Mouse (Mus musculus): Measurements from ENCODE around the gene Scd2. TPM values are rescaled to one million over a fixed set of nuclear protein-coding genes. Genes with fewer than 3 reads are reported as not detected.

The Scd2 gene
- polyA plus RNA-seq, 1 experiment from 2014 or later, result 324 TPM

DNA sequence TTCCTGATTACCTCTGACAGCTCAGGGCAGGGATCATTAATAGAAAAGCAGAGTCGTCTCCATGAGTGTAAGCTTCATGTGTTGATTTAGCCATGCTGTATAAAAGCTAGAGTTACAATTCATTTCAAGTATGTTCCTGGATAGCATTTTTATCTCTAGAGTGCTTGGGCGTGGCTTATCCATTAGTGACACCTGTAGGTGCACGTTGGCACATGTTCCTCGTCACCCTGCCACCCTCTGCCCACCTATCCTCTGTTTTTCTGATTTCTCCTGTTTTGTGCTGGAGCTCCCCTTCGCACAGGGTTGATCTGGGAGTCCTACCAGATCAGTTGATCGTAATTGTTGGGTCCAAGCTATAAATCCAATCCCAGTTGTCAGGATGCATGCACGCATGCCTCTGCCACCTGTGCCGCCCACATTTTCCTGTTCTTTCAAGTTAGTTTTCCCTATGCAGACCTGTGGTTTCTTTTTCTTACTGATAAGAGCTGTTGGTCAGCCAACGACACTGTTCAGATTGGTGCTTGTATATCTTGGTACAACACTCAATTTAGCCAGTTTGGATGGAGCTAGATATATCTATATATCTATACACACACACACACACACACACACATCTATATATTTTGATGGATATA is 8.3 kb downstream of the Scd2 start:
- Histone ChIP-seq H3K4me3 (no peak overlapping the region), H3K36me3 (replicated peaks) (peaks cover 99% of the 10 kb centered on the region), H3K9me3 (no peaks in the 10 kb centered on the region), H3K27ac (replicated peaks) (no peak overlapping the region), H3K27me3 (replicated peaks; ENCODE audit: low read depth, poor library complexity, severe bottlenecking) (no peaks in the 10 kb centered on the region), H3K4me1 (peaks cover 46% of the 10 kb centered on the region)
- WGBS, result 90% methylated on average over 9 of the region's 9 CpGs
- DNase-seq (ENCODE audit: low spot score), result peak; percentile 7

GRCm38 (mm10) chr19:44302901-44303300 is 9.4 kb downstream of the Scd2 start:
- DNase-seq (ENCODE audit: low spot score), result peak; percentile 5
- 94% methylated on average over 11 of the region's 11 CpGs for WGBS
- Histone ChIP-seq H3K4me1 (peaks cover 34% of the 10 kb centered on the region), H3K9me3 (no peaks in the 10 kb centered on the region), H3K27ac (replicated peaks) (no peak overlapping the region), H3K27me3 (replicated peaks; ENCODE audit: low read depth, poor library complexity, severe bottlenecking) (no peaks in the 10 kb centered on the region), H3K4me3 (no peak overlapping the region), H3K36me3 (replicated peaks) (peaks cover 99% of the 10 kb centered on the region)

GRCm38 (mm10) chr19:44303502-44303901 is 10.0 kb downstream of the Scd2 start:
- Histone ChIP-seq H3K4me1 (peaks cover 28% of the 10 kb centered on the region), H3K9me3 (no peaks in the 10 kb centered on the region), H3K4me3 (no peak overlapping the region), H3K27me3 (replicated peaks; ENCODE audit: low read depth, poor library complexity, severe bottlenecking) (no peaks in the 10 kb centered on the region), H3K27ac (replicated peaks) (no peak overlapping the region), H3K36me3 (replicated peaks) (peaks cover 99% of the 10 kb centered on the region)
- DNase-seq (ENCODE audit: low spot score), result peak; percentile 2
- WGBS, result 94% methylated on average over 8 of the region's 8 CpGs

GRCm38 (mm10) chr19:44304419-44304818 is 10.9 kb downstream of the Scd2 start:
- no peak overlapping the region for H3K4me3 ChIP-seq
- H3K4me1 ChIP-seq, result peaks cover 19% of the 10 kb centered on the region
- H3K9me3 ChIP-seq, result no peaks in the 10 kb centered on the region
- no peaks in the 10 kb centered on the region for H3K27me3 ChIP-seq (replicated peaks; ENCODE audit: low read depth, poor library complexity, severe bottlenecking)
- 93% methylated on average over 10 of the region's 10 CpGs for WGBS
- no peak overlapping the region for H3K27ac ChIP-seq (replicated peaks)
- peaks cover 99% of the 10 kb centered on the region for H3K36me3 ChIP-seq (replicated peaks)
- DNase-seq (ENCODE audit: low spot score), result peak; percentile 8

DNA sequence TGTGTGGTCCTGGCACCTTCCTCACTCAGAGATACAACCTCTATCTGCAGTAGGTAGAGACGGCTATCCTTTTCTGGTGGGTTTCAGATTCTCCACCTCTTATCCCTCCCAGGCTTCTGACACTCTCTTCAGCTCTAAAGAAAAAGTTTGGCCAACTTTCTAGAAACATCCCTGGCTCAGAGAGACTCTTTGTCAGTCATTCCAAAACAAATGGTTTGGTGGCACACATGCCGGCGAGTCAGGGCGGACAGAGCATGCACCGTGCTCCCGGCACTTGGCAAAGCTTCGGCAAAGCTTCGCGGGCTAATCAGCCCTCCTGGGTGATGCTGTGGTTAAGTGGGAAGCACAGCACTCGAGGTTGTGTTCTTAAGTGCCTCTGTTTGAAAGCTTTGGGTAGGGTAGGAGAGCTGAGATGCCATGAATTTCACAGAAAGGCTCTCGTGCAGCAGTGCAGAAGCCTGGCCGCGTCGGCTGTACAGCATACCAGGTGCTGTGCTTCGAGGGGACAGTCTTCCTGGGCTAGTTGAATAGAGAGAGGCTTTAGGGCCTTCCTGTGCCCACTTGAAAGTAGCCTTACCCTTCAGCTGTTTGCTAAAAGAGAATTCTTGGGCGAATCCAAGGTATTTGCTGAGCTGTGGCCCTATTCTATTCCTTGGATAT is 11.5 kb downstream of the Scd2 start:
- WGBS, result 93% methylated on average over 16 of the region's 16 CpGs
- Histone ChIP-seq H3K4me3 (no peak overlapping the region), H3K9me3 (no peaks in the 10 kb centered on the region), H3K36me3 (replicated peaks) (peaks cover 95% of the 10 kb centered on the region), H3K27ac (replicated peaks) (no peak overlapping the region), H3K4me1 (peaks cover 14% of the 10 kb centered on the region), H3K27me3 (replicated peaks; ENCODE audit: low read depth, poor library complexity, severe bottlenecking) (no peaks in the 10 kb centered on the region)
- peak; percentile 2 for DNase-seq (ENCODE audit: low spot score)

DNA sequence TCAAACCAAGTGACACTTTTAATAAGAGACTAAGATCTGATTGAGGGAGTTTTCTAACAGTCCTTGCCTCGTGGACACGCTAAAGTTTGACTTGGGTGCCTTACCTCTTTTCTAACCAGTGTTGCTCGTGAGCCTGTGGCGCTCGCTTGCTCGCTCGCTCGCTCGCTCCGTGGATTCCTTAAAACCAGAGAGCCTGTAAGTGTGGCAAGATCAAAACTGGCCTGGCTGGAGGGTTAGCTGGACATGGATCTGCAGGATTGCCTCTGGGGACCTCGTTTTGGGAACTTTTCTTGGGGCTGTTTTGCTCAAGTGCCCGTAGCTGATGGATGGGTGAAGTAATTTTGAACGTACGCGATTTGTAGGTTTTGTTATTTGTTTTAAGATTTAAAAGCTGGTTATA is 12.2 kb downstream of the Scd2 start:
- H3K4me3 ChIP-seq, result no peak overlapping the region
- no peaks in the 10 kb centered on the region for H3K9me3 ChIP-seq
- H3K27me3 ChIP-seq (replicated peaks; ENCODE audit: low read depth, poor library complexity, severe bottlenecking), result no peaks in the 10 kb centered on the region
- 94% methylated on average over 15 of the region's 15 CpGs for WGBS
- H3K36me3 ChIP-seq (replicated peaks), result peaks cover 88% of the 10 kb centered on the region
- no peak overlapping the region for H3K27ac ChIP-seq (replicated peaks)
- DNase-seq (ENCODE audit: low spot score), result peak; percentile 7
- peaks cover 10% of the 10 kb centered on the region for H3K4me1 ChIP-seq

GRCm38 (mm10) chr19:44306171-44306570 is 12.7 kb downstream of the Scd2 start:
- Histone ChIP-seq H3K36me3 (replicated peaks) (peaks cover 83% of the 10 kb centered on the region), H3K4me1 (peaks cover 10% of the 10 kb centered on the region), H3K27me3 (replicated peaks; ENCODE audit: low read depth, poor library complexity, severe bottlenecking) (no peaks in the 10 kb centered on the region), H3K27ac (replicated peaks) (no peak overlapping the region), H3K4me3 (no peak overlapping the region), H3K9me3 (no peaks in the 10 kb centered on the region)
- WGBS, result 88% methylated on average over 7 of the region's 7 CpGs
- DNase-seq (ENCODE audit: low spot score), result peak; percentile 6

DNA sequence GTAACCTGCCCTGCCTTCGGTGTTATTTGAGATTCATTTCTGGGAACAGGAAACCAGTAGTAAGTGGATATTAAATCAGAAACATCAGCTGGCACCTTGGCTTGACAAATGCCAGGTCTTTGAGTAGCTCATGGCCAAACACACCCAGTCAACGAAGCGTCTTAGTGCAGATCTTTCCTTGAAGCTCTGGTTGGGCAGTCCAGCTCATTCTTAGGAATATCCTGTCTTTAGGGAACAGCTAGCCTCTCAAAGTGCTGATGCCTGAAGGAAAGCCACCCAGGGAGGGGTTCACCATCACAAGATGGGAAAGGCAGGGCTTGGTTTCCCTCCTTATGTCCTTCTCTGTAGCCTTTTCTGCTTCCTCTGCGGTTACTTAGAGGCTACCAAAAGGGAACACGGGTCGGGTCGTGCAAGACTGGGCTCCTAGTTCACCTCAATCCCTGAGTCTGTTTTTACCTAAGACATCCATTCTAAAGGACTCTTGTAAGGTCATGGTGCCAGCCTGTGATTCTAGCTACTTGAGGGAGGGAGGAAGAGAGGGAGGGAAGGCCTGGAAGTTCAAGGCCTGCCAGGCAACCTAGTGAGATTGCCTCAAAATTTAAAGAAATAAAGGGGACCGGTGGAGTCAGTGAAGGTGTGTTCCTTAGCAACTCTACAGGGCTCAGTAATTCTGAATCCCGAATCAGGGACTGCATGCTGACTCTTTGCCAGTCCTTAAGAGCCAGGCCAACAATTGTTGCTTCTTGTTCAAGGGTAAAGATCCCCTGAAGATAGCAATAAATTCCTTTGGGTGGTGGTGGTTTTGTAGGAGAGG is 13.8 kb downstream of the Scd2 start:
- Histone ChIP-seq H3K27ac (replicated peaks) (no peak overlapping the region), H3K4me1 (peaks cover 18% of the 10 kb centered on the region), H3K27me3 (replicated peaks; ENCODE audit: low read depth, poor library complexity, severe bottlenecking) (no peaks in the 10 kb centered on the region), H3K9me3 (no peaks in the 10 kb centered on the region), H3K36me3 (replicated peaks) (peaks cover 73% of the 10 kb centered on the region), H3K4me3 (no peak overlapping the region)
- WGBS, result 86% methylated on average over 9 of the region's 9 CpGs
- DNase-seq (ENCODE audit: low spot score), result no peak

- H3K4me3 ChIP-seq, result no peak overlapping the region
Observed at GRCm38 (mm10) chr19:44307915-44308470, 14.5 kb downstream of the Scd2 start.

GRCm38 (mm10) chr19:44308611-44309246 is 15.3 kb downstream of the Scd2 start:
- WGBS, result 93% methylated on average over 8 of the region's 8 CpGs

More at GRCm38 (mm10) chr19:44307915-44308470, 14.5 kb downstream of the Scd2 start:
- peaks cover 66% of the 10 kb centered on the region for H3K36me3 ChIP-seq (replicated peaks)
- H3K27me3 ChIP-seq (replicated peaks; ENCODE audit: low read depth, poor library complexity, severe bottlenecking), result no peaks in the 10 kb centered on the region
- H3K27ac ChIP-seq (replicated peaks), result no peak overlapping the region
- no peak for DNase-seq (ENCODE audit: low spot score)
- no peaks in the 10 kb centered on the region for H3K9me3 ChIP-seq
- WGBS, result 86% methylated on average over 6 of the region's 6 CpGs
- H3K4me1 ChIP-seq, result peaks cover 18% of the 10 kb centered on the region

GRCm38 (mm10) chr19:44309351-44310154 is 16.1 kb downstream of the Scd2 start:
- H3K27ac ChIP-seq (replicated peaks), result no peak overlapping the region
- no peaks in the 10 kb centered on the region for H3K9me3 ChIP-seq
- H3K27me3 ChIP-seq (replicated peaks; ENCODE audit: low read depth, poor library complexity, severe bottlenecking), result no peaks in the 10 kb centered on the region
- peak; percentile 6 for DNase-seq (ENCODE audit: low spot score)
- H3K4me1 ChIP-seq, result peaks cover 24% of the 10 kb centered on the region
- WGBS, result 83% methylated on average over 12 of the region's 12 CpGs
- peaks cover 50% of the 10 kb centered on the region for H3K36me3 ChIP-seq (replicated peaks)
- H3K4me3 ChIP-seq, result no peak overlapping the region

More at GRCm38 (mm10) chr19:44308611-44309246, 15.3 kb downstream of the Scd2 start:
- Histone ChIP-seq H3K9me3 (no peaks in the 10 kb centered on the region), H3K27me3 (replicated peaks; ENCODE audit: low read depth, poor library complexity, severe bottlenecking) (no peaks in the 10 kb centered on the region), H3K36me3 (replicated peaks) (peaks cover 59% of the 10 kb centered on the region), H3K4me1 (peaks cover 18% of the 10 kb centered on the region), H3K4me3 (no peak overlapping the region), H3K27ac (replicated peaks) (no peak overlapping the region)
- peak; percentile 5 for DNase-seq (ENCODE audit: low spot score)

Data from embryonic facial prominence, embryonic 10.5 days (tissue).